Mouse (Mus musculus): ENCODE measurements around the gene Tmem189.

GRCm38 (mm10) chr2:167714298-167714697, 24.7 kb upstream of the Tmem189 start:
- TF ChIP-seq CTCF (IDR thresholded peaks at IDR 0.05) (no peak), EP300 (IDR thresholded peaks at IDR 0.05) (no peak)
